Mouse (Mus musculus): ENCODE data around the gene Vmn1r20. TPM values are rescaled to one million over a fixed set of nuclear protein-coding genes. Genes with fewer than 3 reads are reported as not detected.

Gene Vmn1r20
- not detected in 2 replicates for polyA plus RNA-seq (2012; rRNA removed)

DNA sequence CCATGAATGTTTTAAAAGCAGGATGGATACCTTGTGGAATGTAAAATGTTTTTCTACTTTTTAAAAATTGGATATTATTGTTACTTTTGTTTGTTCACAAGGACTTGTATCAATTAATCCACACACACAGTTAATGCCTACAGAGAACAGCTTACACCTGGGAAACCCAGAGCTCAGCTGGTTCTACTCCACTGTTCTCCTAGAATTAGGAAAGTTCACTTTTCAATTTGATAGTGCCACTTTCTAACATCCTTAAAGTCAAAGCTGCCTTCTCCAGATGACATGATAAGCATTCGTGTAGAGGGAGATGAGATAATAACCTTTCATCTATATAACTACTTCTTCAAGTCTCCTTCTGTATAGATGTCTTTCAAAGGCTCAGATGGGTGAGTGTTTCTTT, at the start of gene Vmn1r20:
TSS of gene Vmn1r20 (plus strand) at position 301 of the 400 bp plus-strand sequence.

DNA sequence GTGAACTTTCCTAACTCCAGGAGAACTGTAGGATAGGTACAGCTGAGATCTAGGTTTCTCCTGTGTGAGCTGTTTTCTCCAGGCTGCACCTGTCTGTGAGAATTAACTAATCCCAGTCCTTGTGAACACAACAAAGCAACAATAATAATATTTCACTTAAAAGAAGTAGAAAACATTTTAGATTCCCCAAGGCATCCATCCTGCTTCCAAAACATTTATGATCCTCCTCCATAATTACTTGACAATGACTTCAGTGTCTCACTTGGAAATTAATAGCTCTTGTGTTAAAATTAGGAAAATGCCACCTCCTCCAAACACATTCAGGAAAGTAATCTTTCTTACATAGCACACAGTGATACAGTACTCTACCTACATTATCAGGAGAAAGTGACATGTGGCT, 33.0 kb upstream of the Vmn1r20 start, which contains the start of gene Vmn1r18:
TSS of gene Vmn1r18 (minus strand) at position 101 of the 400 bp plus-strand sequence.

DNA sequence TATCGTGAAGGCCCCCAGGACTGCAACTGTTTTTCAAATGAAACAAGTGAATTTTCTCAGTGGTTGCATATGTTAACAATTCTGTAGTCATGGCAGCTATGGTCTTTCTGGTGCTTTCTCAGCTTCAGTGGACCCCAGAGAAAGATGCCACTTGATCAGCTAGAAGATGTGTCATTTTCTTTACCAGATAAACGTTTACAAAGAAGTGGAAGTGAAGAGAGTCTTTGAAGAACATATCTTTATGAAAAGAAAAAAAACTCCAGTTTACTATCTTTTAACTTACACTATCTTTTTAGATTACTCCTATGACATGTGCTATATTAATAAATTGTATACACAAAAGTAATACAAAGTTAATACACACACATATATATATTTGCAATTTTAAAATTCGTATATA, 25.2 kb upstream of the Vmn1r20 start, which contains the start of gene Vmn1r19:
TSS of gene Vmn1r19 (plus strand) at position 301 of the 400 bp plus-strand sequence.

Other genes starting within 250 kb of the Vmn1r20 start
- not detected in 2 replicates for gene Vmn1r13, start 225.6 kb upstream of the Vmn1r20 start, polyA plus RNA-seq (2012; rRNA removed)
- not detected in 2 replicates for gene Vmn1r14, start 197.2 kb upstream of the Vmn1r20 start, polyA plus RNA-seq (2012; rRNA removed)
- gene Vmn1r15, start 171.0 kb upstream of the Vmn1r20 start, polyA plus RNA-seq (2012; rRNA removed), result not detected in 2 replicates
- gene Vmn1r16, start 99.4 kb upstream of the Vmn1r20 start, polyA plus RNA-seq (2012; rRNA removed), result not detected in 2 replicates
- not detected in 2 replicates for gene Vmn1r17, start 65.2 kb upstream of the Vmn1r20 start, polyA plus RNA-seq (2012; rRNA removed)
- gene Vmn1r18, start 33.1 kb upstream of the Vmn1r20 start, polyA plus RNA-seq (2012; rRNA removed), result not detected in 2 replicates
- gene Vmn1r19, start 25.1 kb upstream of the Vmn1r20 start, polyA plus RNA-seq (2012; rRNA removed), result not detected in 2 replicates
- 4.3 and 5.5 TPM in 2 replicates for gene Ppm1k, start 106.5 kb downstream of the Vmn1r20 start, polyA plus RNA-seq (2012; rRNA removed)
- 1.7 and 1.9 TPM in 2 replicates for gene Herc6, start 152.1 kb downstream of the Vmn1r20 start, polyA plus RNA-seq (2012; rRNA removed)